Mouse (Mus musculus) cerebellum, adult 11 months (tissue): ENCODE results near the gene Bckdhb.
A peak's percentile ranks its signal among the peaks of the same experiment; 100 is the strongest.
"Not testable (repeated sequence)": the region's sequence is repeated elsewhere in the genome, so short reads cannot be mapped to it uniquely, and the experiment has no call there.

Experiments used
- DNase-seq: peaks from one replicate; pipeline ENCODE4 v3.0.0; 2022

Bckdhb gene

DNA sequence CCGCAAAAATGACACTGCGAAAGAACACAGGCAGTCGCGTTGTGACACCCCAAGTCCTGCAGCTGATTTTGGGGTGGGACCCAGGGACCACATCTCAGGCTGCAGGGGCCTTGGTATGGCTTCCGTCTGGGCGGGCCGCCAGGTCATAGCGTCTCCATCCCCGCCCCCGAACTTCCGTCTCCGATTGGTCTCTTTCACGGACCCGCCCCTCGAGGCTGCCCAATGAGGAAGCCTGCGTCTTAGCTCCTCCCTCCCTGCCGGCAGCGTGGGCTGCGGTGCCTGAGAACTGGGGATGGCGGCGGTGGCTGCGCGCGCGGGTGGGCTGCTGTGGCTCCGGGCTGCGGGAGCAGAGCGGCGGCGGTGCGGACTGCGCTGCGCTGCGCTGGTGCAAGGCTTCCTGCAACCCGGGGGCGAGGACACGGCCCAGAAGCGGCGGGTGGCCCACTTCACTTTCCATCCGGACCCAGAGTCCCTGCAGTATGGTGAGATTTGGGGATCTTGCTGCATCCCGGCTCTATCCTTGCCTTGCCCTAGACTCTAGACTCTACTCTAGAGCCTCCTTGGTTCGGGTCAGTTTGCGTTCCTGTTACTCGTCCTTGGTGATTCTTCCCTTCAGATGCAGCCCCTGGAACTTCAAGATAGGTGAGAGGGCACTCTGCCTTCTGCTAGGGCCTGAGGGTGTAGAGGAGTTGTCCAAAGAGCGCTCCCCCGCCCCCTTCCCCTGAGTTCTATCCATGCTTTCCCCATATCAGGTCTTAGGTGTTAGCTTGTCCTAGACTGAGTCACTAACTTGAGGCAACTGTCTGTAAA, at the start of gene Bckdhb:
TSS of gene Bckdhb (plus strand) at position 268 of the 810 bp plus-strand sequence.
- DNase-seq, result peak; percentile 97

DNA sequence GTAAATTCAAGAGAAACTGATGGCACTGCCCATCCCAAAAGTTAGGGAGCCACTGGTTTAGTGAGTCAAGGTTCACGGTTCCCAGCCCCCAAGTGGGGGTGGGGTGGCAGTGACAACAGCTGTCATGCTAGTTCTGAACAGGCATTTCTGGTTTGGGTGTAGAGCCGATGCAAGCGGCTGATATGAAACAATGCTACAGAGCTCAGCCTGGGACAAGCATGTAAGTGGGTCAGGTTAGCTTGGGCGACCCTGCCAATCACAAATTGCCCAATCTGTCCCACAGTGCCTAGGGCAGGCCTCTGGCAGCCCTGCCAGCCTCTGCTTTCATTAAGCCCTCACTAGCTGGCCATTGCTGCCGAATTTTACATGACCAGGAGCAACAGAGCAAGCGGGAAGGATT, 42.8 kb upstream of the Bckdhb start:
- no peak for DNase-seq

DNA sequence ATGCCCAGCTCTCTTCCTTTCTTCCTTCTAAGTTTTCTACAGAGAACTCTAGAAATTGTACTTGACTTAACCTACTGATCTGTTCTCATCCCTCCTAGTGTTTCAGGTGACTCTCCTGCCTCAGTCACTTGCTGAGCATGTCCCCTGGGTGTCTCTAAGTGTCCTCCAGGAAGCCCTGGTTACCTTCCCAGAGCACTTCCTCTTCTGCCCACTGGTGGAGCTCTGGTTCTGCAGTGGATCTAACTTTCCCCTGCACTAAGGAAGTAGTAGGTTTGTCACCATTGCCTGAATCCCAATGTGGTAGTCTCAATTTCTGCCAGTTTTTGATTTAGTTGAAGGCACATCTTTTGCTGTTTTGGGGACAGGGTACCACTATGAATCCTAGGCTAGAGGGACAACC, 38.8 kb upstream of the Bckdhb start:
- DNase-seq, result no peak

GRCm38 (mm10) chr9:83888214-83888613, 36.7 kb upstream of the Bckdhb start:
- no peak for DNase-seq

- DNase-seq, result no peak
Measured at GRCm38 (mm10) chr9:83893073-83893472, 31.9 kb upstream of the Bckdhb start.

- no peak for DNase-seq
Measured at GRCm38 (mm10) chr9:83893767-83894330, 31.1 kb upstream of the Bckdhb start.

DNA sequence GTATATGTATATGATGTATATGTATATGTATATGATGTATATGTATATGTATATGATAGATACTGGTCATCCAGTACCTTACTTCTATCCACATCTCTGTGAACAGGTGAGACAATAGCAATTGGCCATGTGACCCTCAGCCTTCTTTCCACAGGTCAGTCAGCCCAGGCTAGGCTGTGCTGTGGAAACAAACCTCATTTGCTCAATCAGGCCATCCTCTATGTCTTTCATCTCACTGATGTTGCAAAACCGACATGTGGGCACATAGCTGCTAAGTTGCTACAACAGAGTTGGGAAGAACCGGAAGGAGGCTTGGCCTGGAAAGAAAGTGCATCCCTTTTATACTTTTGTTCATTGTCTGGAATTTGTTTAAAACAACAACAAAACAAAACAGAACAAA, 22.9 kb upstream of the Bckdhb start:
- DNase-seq, result no peak

- no peak for DNase-seq
Measured at GRCm38 (mm10) chr9:83905820-83906219, 19.1 kb upstream of the Bckdhb start.

- no peak for DNase-seq
Measured at GRCm38 (mm10) chr9:83907017-83907416, 17.9 kb upstream of the Bckdhb start.

- DNase-seq, result no peak
Measured at GRCm38 (mm10) chr9:83909836-83910235, 15.1 kb upstream of the Bckdhb start.

GRCm38 (mm10) chr9:83910926-83911325, 14.0 kb upstream of the Bckdhb start:
- no peak for DNase-seq

GRCm38 (mm10) chr9:83922076-83922475, 2.9 kb upstream of the Bckdhb start:
- no peak for DNase-seq

DNA sequence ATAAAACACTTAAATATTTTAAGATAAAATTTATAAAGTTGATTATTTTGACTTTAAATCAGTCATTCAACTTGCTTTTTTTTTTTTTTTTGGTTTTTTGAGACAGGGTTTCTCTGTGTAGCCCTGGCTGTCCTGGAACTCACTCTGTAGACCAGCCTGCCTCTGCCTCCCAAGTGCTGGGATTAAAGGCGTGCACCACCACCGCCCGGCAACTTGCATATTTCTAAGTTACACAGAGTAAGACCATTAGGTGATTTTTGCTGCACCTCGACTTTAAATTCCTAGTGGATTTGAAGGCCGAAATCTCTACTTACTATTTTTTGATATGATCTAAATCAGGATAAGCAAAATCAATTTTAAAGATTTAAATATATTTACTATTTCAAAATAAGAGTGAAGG, 589 bp upstream of the Bckdhb start:
- DNase-seq, result no peak

GRCm38 (mm10) chr9:83925688-83926041, 720 bp downstream of the Bckdhb start:
- peak; percentile 42 for DNase-seq

GRCm38 (mm10) chr9:83926302-83926701, 1.4 kb downstream of the Bckdhb start:
- DNase-seq, result no peak

DNA sequence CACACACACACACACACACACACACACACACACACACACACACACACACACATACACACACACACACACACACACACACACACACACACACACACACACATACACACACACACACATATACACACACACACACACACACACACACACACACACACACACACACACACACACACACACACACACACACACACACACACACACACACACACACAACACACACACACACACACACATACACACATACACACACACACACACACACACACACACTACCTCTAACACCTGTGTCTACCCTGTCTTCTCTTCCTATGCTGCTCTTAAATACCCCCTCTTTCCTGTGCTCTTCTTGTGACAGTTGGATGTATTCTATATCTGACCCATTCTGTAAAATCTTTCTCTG, 14.6 kb downstream of the Bckdhb start:
- DNase-seq, result not testable (repeated sequence)

- no peak for DNase-seq
Measured at GRCm38 (mm10) chr9:83940016-83940415, 15.1 kb downstream of the Bckdhb start.

DNA sequence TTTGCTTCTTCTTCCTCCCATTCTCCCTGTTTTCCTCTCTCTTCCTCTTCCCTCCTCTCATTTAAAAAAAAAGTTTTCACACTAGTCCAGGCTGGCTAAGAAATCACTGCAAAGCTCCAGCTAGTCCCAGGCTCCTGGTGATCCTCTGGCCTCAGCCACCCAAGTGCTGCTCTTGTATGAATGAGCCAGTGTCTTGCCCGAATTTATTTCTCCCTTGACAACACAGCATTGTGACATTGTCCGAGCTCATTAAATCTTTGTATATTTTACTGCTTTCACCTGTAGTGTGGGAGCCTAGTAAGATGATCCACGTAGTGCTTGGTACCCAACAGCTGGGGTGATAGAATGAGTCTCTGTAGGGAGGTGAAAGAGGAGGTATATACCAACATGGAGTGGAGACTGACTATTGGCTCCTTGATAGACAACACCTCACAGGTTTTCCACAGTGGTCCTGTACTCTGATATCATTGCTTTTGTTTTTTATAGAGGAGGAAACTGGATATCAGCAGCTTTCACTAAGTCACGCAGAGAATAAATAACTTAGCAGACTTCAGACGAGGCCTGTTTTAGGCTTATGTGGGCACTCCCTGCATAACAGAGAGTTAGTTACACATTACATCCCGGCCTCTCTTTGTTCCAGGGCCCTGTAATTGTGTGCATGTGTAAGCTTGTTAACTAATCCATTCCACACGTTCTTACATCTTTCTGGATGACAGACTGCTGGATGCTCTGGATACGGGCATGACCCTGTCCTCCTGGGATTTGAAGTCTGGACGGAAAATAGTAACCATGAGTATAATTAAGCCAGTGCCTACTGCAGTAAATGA, 15.8 kb downstream of the Bckdhb start:
- DNase-seq, result no peak

DNA sequence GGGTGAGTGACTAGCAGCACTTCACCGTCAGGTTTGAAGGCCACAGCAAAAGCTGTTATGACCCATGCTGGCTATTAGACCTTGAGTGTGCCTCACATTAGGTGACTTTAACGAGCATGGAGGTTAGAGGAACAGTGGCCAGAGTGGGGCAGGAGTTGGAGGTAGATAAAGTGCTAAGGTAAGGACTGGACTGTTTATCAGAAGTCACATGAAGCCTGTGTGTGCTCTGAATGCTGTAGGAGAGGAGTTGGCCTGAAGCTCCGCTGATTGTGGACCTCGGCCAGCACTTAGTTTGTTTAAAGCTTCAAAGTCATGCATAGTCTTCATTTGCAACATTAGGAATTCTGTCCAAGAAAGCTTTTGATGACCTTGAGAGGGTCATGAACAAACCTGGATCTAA, 26.4 kb downstream of the Bckdhb start:
- DNase-seq, result no peak

- DNase-seq, result peak; percentile 58
Measured at GRCm38 (mm10) chr9:83956632-83957314, 31.8 kb downstream of the Bckdhb start.

GRCm38 (mm10) chr9:83962098-83963086, 37.4 kb downstream of the Bckdhb start:
- DNase-seq, result peak; percentile 69

- DNase-seq, result no peak
Measured at GRCm38 (mm10) chr9:83963296-83963695, 38.4 kb downstream of the Bckdhb start.
